Mouse (Mus musculus): ENCODE measurements at regions not wholly inside any gene's neighbourhood (a gene's known extent, or its start where the extent isn't known, plus 50 kb on each side); places are given as distances from the start of the nearest gene placed in this dataset.
A peak's percentile ranks its signal among the peaks of the same experiment; 100 is the strongest.

DNA sequence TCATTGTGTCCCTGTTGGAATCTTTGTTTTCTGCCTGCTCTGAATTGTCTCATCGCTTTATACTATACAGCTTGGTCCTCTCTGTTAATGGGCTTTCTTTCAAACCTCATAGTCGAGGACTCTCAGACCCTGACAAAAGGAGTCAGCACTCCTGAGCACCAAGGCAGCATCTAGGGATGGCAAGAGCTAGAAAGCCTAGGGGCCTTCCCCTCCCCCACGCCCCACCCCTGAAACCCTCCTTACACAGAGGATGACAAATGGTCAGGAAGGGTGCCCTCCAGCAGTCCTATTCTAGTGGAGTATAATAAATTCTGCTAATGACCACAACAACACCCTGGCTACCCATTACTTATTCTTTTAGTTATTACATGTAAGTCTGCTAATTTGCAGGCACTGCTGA is 74.4 kb downstream of the Tbx19 start:
- Histone ChIP-seq H3K27ac (no peak overlapping the region), H3K4me3 (no peak overlapping the region)
- no peak for DNase-seq (ENCODE audit: low spot score in 2 of 2)
- no peak for TF ChIP-seq CTCF (conservative IDR thresholded peaks at IDR 0.05)

DNA sequence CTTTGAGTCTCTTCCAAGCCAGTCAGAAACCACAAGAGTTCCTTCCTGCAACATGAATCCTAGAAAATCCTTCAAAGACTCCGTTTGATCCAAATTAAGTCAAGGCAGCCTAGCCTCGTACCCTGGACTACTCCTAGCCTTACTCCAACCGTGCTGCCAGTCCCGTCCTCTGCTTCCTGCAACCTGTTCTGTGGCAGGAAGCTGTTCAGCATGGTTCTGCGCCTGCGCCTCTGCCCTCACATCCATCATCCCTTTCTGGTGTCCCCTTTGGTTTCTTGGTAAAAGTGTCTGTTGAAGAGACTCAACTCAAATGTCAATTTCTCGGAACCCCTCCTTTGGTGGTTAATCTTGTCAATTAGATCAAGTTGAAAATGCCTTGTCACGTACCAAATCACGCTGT is 75.8 kb downstream of the Tbx19 start:
- no peak overlapping the region for H3K4me3 ChIP-seq
- peak overlapping the region; percentile 75 for H3K27ac ChIP-seq

DNA sequence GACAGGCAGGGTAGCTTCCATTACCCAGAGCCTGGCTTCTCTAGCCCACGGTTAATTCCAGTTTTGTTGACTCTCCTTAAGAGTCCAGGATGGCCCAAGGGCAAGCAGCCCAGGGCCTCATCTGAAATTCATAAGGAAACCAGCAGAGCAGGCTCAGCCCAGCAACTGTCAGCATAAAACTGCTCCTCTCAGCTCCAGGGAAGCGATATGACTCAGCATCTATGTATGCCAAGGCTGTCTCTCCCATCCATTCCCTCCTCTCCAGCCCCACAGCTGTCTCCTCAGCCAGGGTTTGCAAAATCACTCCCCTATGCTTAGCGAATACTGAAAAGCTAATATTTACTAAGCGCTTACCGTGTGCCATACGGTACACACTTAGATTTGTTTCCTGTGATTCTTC is 76.4 kb downstream of the Tbx19 start:
- TF ChIP-seq CTCF (conservative IDR thresholded peaks at IDR 0.05): no peak
- no peak overlapping the region for H3K4me3 ChIP-seq
- peak; percentile 46 to 63 for DNase-seq (ENCODE audit: low spot score in 2 of 2)
- H3K27ac ChIP-seq: peak overlapping the region; percentile 75

More for the DNA sequence above, 75.8 kb downstream of the Tbx19 start:
- DNase-seq (ENCODE audit: low spot score in 2 of 2): no peak
- TF ChIP-seq CTCF (conservative IDR thresholded peaks at IDR 0.05): no peak

DNA sequence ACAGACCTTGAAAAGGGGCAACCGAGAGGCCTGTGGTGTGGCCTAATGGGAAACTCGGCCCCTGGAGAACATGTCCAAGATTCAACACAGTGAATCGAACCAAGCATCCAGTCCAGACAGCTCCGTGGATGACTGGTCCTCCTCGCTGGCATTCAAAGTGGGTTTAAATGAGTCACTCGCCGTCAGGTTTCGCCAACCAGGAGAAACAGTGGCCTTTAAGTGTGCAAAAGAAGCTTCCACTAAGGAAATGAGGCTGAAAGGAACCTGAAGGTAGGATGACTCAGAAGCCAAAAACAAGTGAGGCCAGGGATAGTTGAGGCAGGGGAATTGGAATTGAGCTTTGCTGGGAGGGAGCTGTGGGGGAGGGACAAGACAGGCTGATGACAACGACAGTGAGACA is 80.2 kb downstream of the Tbx19 start:
- TF ChIP-seq CTCF (conservative IDR thresholded peaks at IDR 0.05): no peak
- Histone ChIP-seq H3K27ac (peak overlapping the region; percentile 12; the same call in 1 of the 2 replicates), H3K4me3 (no peak overlapping the region)
- no peak for DNase-seq (ENCODE audit: low spot score in 2 of 2)

DNA sequence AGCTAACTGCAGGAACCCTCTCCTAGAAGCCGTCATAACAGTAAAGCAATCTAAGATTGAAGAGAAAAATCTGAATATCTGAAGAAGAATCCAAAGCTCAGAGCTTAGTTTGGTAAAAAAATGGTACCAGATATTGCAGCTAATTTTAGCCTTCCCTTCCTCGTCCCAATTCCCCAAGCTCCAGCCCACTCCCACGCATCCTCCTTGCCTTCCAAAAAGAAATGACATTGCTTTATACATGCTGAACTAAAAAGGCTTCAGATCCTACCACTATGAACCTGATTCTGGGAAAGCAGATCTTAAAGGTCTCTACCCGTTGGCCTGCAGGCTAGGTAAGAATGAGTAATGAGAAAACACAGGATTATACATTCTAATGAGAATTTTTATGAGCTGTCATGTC is 83.3 kb downstream of the Tbx19 start:
- Histone ChIP-seq H3K27ac (peak overlapping the region; percentile 94), H3K4me3 (no peak overlapping the region)
- no peak for TF ChIP-seq CTCF (conservative IDR thresholded peaks at IDR 0.05)
- DNase-seq (ENCODE audit: low spot score in 2 of 2): peak; percentile 34 to 36

DNA sequence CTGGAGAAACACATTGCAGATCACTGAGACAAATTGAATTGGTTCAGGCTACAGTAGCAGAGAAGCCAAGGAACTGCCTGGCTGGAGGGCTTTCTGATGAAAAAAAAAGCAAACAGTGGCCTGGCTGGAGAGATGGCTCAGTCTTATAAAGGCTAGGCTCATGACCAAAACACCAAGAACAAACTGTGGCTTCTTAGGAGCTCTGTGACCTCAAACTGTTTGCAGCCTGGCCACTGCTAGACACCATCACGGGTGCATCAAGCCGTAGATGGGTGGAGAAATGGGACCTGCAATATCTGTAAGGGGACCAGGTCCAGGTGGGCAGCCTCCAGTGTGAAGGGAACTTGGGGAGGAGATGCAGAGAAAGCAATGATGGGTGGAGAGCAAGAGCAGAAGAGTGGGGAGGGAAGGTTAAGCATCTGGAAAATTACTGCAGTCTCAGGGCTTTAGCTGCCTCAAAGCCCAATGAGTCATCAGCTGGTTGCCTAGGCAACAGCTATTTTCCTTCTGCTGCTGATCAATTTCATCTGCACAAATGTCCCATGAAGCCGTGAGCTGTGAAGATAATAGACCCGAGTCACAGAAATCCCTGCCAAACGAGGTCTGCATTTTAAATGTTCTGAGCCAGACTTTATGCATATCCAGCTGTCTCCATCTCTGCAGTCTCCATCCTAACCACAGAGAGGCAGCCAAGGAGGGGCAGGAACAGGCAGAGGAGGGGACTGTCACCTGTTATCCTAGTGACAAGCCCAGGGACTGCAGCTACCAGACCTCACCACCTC is 85.1 kb downstream of the Tbx19 start:
- Histone ChIP-seq H3K27ac (peak overlapping the region; percentile 94), H3K4me3 (no peak overlapping the region)
- peak; percentile 83 to 94 for DNase-seq (ENCODE audit: low spot score in 2 of 2)
- TF ChIP-seq CTCF (conservative IDR thresholded peaks at IDR 0.05): peak; percentile 65

DNA sequence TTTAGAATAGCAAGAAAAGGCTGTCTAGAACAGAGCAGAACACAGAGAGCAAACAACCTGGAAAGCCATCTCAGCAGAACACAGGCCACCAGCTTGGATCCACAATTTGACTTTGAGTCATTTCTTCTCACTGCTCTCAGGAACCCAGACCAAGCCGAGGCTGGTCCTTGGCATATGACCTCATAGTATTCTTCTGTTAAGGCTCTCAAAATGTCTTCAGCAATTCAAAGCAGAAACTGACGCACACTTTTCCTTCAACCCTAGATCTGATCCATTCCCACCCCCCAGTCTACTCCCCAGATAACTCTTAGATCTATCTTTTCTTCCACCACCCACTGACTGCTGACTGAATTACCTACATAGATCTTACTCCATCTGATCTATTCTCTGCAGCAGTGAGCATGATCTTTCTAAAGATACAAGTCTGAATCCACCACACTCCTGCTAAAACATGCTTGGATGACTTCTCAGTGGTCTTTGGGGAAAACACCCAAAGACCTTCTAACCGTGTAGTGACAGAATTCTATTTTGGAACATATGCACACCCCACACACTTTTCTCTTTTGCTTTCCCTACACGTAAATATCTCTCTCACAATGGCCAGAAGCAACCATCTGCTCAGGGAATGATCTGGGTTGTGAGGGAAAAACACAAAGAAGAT is 88.6 kb downstream of the Tbx19 start:
- Histone ChIP-seq H3K4me3 (no peak overlapping the region), H3K27ac (peak overlapping the region; percentile 94)
- TF ChIP-seq CTCF (conservative IDR thresholded peaks at IDR 0.05): no peak
- DNase-seq (ENCODE audit: low spot score in 2 of 2): peak; percentile 33 to 61

DNA sequence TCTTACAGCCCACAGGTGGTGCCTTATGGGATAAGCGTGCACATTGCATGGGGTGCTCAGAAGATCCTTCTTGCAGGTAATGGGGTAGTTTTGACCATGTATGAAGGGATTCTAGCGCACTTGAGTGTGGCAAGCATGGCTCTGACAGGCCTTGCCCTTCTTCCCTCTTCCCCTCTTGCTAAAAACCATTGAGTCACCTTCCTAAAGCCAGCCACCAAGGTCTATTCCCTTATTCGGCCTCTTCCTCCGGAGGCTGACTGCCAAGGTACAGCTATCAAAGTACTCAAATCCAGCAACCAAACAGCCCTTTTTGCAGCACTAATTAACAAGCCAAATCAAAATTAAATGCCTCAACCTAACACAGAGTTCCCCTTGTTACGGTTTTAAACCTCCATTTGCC is 95.6 kb downstream of the Tbx19 start:
- TF ChIP-seq CTCF (conservative IDR thresholded peaks at IDR 0.05): no peak
- no peak overlapping the region for H3K27ac ChIP-seq
- DNase-seq (ENCODE audit: low spot score in 2 of 2): no peak
- no peak overlapping the region for H3K4me3 ChIP-seq

DNA sequence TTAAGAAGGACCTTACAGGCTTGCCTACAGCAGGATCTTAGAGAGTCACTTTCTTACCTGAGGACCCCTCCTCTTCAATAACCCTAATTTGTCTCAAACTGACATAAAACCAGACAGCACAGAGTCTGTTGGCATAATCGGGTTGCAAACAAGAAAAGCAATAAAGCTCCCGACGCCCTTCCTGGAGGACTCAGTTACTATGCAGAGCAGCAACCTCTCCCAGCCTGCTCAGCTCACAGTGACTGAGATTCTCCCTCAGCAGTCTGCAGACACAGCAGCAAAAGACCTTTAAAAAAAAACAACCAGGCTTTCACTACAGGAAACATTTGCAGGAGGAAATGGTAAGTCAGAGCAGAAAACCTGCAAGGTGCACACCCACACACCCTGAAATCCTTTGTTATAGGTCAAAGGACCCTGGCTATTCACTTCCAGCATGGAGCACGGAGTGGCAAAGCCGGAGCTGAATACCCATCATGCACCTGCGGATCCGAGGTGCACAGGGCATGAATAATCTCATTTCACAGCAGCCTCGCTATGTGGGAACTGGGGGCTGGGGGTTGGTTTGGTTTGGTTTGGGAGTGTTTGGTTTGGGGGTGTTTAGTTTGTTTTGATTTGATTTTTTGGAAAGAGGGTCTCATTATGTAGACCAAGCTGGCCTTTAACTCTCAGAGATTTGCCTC is 97.6 kb downstream of the Tbx19 start:
- no peak for TF ChIP-seq CTCF (conservative IDR thresholded peaks at IDR 0.05)
- H3K27ac ChIP-seq: 0 out of 2 replicates have a peak overlapping the region, but pooled peaks have one; percentile 18

DNA sequence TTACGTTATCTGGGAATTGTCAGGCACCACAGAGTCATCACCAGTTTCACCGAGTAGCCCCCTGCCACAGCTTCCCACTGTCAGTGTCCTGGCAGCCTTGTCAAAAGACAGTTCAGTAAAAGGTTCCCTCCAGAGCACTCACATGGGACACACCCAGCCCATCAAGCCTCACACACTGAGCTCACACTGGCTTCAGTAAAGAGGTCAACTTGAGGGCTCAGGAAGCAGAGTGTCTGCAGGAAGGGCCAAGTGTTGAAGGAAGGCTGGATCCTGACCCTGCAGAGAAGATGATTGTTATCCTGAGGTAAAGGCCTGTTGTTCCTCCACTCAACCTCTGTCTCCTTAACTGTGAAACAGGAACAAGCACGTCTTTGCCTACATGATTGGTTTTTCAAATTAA is 99.2 kb downstream of the Tbx19 start:
- no peak overlapping the region for H3K27ac ChIP-seq
- TF ChIP-seq CTCF (conservative IDR thresholded peaks at IDR 0.05): no peak
- no peak for DNase-seq (ENCODE audit: low spot score in 2 of 2)
- no peak overlapping the region for H3K4me3 ChIP-seq

More for the DNA sequence above, 97.6 kb downstream of the Tbx19 start:
- DNase-seq (ENCODE audit: low spot score in 2 of 2): no peak
- H3K4me3 ChIP-seq: no peak overlapping the region

DNA sequence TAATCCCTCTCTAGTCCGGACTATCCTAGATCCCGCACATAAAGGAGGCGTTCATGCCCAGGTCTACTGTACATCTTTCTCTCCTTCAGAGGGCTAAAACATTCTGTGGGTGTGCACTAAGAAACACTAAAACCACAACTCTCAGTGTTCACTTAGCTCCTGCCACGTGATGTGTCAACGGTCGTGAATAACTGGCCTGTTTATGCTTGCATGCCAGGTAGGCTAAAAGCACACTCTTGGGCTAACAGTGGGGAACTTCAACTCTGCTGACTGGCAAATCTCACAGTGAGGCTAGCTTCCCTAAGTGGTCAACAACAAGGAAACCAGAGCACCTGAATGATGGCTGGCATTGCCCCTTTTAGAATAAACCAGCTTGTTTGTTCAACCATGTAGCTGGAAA is 106.3 kb downstream of the Tbx19 start:
- no peak overlapping the region for H3K27ac ChIP-seq
- TF ChIP-seq CTCF (conservative IDR thresholded peaks at IDR 0.05): no peak
- DNase-seq (ENCODE audit: low spot score in 2 of 2): no peak

DNA sequence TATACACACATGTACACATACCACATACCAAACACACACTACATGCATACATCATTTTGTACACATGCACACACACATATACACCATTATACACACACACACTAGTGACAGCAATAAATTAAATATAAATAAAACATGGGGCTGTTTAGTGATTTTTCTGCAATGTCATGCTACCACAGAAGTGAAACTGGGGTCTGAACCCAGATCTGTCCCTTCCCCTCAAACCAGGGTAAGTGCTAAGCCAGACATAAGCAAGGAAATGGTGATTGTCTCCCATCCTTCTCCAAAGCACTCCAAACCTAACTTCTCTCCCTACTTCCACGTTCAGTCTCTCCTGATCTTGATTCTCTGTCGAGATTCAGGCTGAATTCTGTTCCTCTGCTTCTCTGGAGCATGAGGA is 109.3 kb downstream of the Tbx19 start:
- Histone ChIP-seq H3K4me3 (no peak overlapping the region), H3K27ac (no peak overlapping the region)
- no peak for DNase-seq (ENCODE audit: low spot score in 2 of 2)
- no peak for TF ChIP-seq CTCF (conservative IDR thresholded peaks at IDR 0.05)

More for the DNA sequence above, 106.3 kb downstream of the Tbx19 start:
- H3K4me3 ChIP-seq: no peak overlapping the region

DNA sequence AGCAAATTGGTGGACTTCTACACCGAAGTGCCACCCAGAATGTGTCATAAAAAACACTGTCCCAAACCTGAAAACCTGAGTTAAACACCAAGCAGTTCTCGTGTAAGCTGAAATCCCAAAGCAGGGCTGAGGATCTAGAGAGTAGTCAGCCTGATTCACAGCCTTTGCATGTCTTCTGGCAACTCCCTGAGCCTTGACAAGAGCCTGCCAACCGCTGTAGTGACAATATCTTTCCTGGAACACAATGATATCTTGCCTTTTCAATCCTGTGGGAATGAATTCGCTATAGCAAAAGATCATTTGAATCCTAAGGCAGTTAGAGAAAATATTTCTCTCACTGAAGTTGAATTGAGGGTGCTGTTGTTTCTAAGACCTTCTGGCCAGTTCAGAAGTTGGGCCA is 110.4 kb downstream of the Tbx19 start:
- H3K27ac ChIP-seq: no peak overlapping the region
- DNase-seq (ENCODE audit: low spot score in 2 of 2): no peak
- H3K4me3 ChIP-seq: no peak overlapping the region
- no peak for TF ChIP-seq CTCF (conservative IDR thresholded peaks at IDR 0.05)

Measured in layer of hippocampus, adult 2 months (tissue).